Mouse (Mus musculus) lung, postnatal 10 days (tissue): ENCODE results near the gene Dmwd.

ENCODE experiments used
- DNase-seq: peaks from one replicate; pipeline ENCODE4 v3.0.0; 2021

Dmwd gene

GRCm38 (mm10) chr7:19096421-19096976 is 20.5 kb downstream of the Dmwd start:
- no peak for DNase-seq

GRCm38 (mm10) chr7:19097217-19097616 is 21.2 kb downstream of the Dmwd start:
- no peak for DNase-seq

- DNase-seq: no peak
Measured at GRCm38 (mm10) chr7:19097863-19098262, 21.8 kb downstream of the Dmwd start.

- no peak for DNase-seq
Measured at GRCm38 (mm10) chr7:19098811-19099210, 22.8 kb downstream of the Dmwd start.

- DNase-seq: no peak
Measured at GRCm38 (mm10) chr7:19100290-19100689, 24.3 kb downstream of the Dmwd start.

- no peak for DNase-seq
Measured at GRCm38 (mm10) chr7:19103741-19104140, 27.7 kb downstream of the Dmwd start.

- DNase-seq: no peak
Measured at GRCm38 (mm10) chr7:19104486-19104885, 28.5 kb downstream of the Dmwd start.

GRCm38 (mm10) chr7:19107436-19107835 is 31.4 kb downstream of the Dmwd start:
- no peak for DNase-seq

- no peak for DNase-seq
Measured at GRCm38 (mm10) chr7:19109565-19109964, 33.5 kb downstream of the Dmwd start.

GRCm38 (mm10) chr7:19118028-19118771 is 42.2 kb downstream of the Dmwd start, which contains the start of gene Gm4969:
Gene Gm4969, minus strand, starts transcription at chr7:19118368.
- peak; percentile 74 for DNase-seq

GRCm38 (mm10) chr7:19119083-19119482 is 43.1 kb downstream of the Dmwd start:
- DNase-seq: no peak

GRCm38 (mm10) chr7:19119631-19120429 is 43.8 kb downstream of the Dmwd start, which contains the start of gene Fbxo46:
Gene Fbxo46, plus strand, starts transcription at chr7:19119859.
- DNase-seq: peak; percentile 98

- DNase-seq: no peak
Measured at GRCm38 (mm10) chr7:19121686-19122085, 45.7 kb downstream of the Dmwd start.

- DNase-seq: no peak
Measured at GRCm38 (mm10) chr7:19124713-19125112, 48.7 kb downstream of the Dmwd start.

- DNase-seq: no peak
Measured at GRCm38 (mm10) chr7:19127744-19128143, 51.7 kb downstream of the Dmwd start.

- DNase-seq: no peak
Measured at GRCm38 (mm10) chr7:19129396-19129795, 53.4 kb downstream of the Dmwd start.

- peak; percentile 38 for DNase-seq
Measured at GRCm38 (mm10) chr7:19130657-19131056, 54.6 kb downstream of the Dmwd start.

- peak; percentile 99 for DNase-seq
Measured at GRCm38 (mm10) chr7:19131324-19131848, 55.4 kb downstream of the Dmwd start.
